Mouse (Mus musculus): ENCODE measurements around the gene Rasal2.

- TF ChIP-seq CTCF (IDR thresholded peaks at IDR 0.05 in 2 of 3, conservative IDR thresholded peaks at IDR 0.05 in 1 of 3; ENCODE audit: control insufficient read depth in 1 of 3, insufficient read depth in 1 of 3, low read depth in 2 of 3, low read length in 3 of 3, poor library complexity in 1 of 3, severe bottlenecking in 1 of 3) (no peak), UBTF (IDR thresholded peaks at IDR 0.05; ENCODE audit: borderline replicate concordance, insufficient read depth, low read depth, low read length) (no peak), MAZ (IDR thresholded peaks at IDR 0.05; ENCODE audit: low read depth, low read length) (no peak), E2F4 (IDR thresholded peaks at IDR 0.05; ENCODE audit: borderline replicate concordance, low read depth, low read length) (no peak), ZKSCAN1 (IDR thresholded peaks at IDR 0.05; ENCODE audit: low read depth, low read length) (no peak), HCFC1 (IDR thresholded peaks at IDR 0.05; ENCODE audit: low read depth, low read length) (no peak), ZMIZ1 (IDR thresholded peaks at IDR 0.05; ENCODE audit: low read depth, low read length) (no peak)
Observed at GRCm38 (mm10) chr1:157248112-157248511, 164.3 kb downstream of the Rasal2 start.

Data from MEL (cell line).